Mouse (Mus musculus): ENCODE measurements at regions not wholly inside any gene's neighbourhood (a gene's known extent, or its start where the extent isn't known, plus 50 kb on each side); places are given as distances from the start of the nearest gene placed in this dataset.
A peak's percentile ranks its signal among the peaks of the same experiment; 100 is the strongest.

GRCm38 (mm10) chr1:60823006-60823665, 63.7 kb upstream of the Ctla4 start:
- DNase-seq (ENCODE audit: low spot score) = peak; percentile 49

DNA sequence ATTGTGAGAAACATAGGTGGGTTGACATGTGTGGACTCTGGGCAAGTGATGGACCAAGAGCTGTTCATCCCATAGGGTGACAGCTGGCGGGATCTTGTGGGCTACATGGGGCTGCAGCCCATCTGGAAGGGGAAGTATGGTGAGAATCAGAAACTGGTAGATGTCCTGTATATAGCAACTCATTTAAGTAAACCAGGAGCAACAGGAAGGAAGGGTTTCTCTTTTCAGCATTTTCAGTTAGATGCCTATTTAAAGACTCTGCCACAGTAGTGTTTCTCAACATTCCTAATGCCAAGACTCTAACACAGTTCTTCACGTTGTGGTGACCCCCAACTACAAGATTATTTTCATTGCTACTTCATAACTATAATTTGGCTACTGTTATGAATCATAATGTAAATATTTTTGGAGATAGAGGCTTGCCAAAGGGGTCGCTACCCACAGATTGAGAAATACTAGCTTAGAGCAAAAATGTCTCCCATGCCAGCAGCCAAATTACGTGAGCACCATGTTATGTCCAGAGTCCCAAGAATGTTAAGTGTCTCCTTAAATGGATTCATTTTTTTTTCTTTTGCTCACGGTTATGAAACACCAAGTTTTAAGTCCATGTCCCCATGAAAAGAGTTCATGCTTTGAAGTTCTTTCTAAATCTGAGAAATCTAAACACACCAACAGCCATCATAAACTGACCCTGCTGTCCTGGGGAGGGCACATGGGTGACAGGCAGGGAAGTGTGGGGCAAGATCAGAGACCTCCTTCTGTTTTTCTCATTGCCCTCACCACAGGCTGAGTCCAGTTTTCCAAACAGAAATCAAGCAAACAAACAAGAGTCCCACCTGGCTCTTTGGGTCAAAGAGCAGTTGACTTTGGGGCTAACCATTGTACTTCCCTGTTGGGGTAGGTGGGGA, 62.3 kb upstream of the Ctla4 start:
- no peak for DNase-seq (ENCODE audit: low spot score)

- DNase-seq (ENCODE audit: low spot score) = peak; percentile 26
Measured at GRCm38 (mm10) chr1:60825256-60826186, 61.3 kb upstream of the Ctla4 start.

DNA sequence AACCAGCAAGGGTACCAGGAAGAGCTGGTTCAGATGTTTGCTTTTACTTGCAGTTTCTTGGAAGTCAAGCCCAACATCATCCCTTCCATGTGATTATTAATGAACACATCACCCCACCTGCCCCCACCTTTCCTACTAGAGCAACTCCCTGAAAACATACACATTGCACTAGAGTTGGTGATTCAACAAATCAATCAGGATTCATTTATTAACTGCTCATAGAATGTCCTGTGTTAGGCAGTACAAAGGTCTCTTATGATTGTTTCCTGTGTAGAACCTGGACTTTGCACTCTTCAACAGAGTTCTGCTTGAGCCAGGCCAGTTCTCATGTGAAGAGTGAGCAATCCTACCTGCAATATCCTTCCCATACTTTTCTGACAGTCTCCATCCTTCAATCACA, 59.8 kb upstream of the Ctla4 start:
- no peak for DNase-seq (ENCODE audit: low spot score)

DNA sequence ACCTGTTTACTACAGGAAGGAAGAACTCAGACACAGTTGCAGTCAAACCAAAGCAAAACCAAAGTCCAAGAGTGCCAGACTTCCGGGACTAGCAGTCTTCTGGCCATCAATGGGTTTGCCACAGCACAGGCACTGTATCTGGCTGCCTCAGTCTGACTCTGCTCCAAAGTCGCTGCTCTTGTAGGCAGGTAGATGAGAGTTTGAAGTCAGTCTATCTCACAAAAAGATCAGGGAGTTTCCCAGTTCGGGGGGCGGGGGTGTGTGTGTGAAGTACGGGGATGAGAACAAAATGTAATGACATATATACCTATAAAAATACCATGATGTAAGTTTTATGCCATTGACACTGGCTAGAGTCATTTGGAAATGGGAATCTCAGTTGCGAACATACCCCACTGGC, 58.6 kb upstream of the Ctla4 start:
- no peak for DNase-seq (ENCODE audit: low spot score)

GRCm38 (mm10) chr1:60829849-60830248, 57.0 kb upstream of the Ctla4 start:
- DNase-seq (ENCODE audit: low spot score) = no peak

DNA sequence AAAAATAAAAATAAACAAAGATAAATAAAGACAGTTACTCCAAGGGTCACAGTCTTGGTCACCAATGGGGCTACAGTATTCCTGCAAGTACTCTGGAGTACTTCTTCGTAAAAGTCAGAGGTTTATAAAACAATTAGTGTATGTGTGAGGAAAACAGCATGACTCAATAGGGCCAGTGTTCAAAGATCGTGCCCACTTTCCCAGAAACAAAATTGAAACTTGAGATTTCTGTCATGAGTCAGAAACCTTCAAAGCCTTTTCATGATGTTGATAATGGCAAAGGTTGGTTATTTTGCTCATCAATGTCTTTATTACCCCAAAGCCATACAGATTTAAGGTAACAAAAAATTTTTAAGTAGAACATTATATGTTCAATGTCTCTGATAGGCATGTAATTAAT, 53.1 kb upstream of the Ctla4 start:
- DNase-seq (ENCODE audit: low spot score) = no peak

Data from embryo, embryonic 10 days (tissue).